Mouse (Mus musculus) stomach, embryonic 14.5 days (tissue): ENCODE measurements around the gene Gm21988. TPM values are rescaled to one million over a fixed set of nuclear protein-coding genes. Genes with fewer than 3 reads are reported as not detected.

Experiments
- ATAC-seq: fragments of 200-750 bp; cut with Nextera tagmentation; 2 replicates; pipeline ENCODE4 v1.8.0; 2017; ENCODE audit warnings: low read depth, moderate TSS enrichment; ENCODE audit not compliant: insufficient number of reproducible peaks, insufficient read depth, low FRiP score
- H3K27ac ChIP-seq: fragments of 300-500 bp; sonication (generic); 2 replicates; pipeline ENCODE4 v1.5.1; 2014; ENCODE audit warnings: mild to moderate bottlenecking, low read length, moderate library complexity, mixed read lengths
- H3K27me3 ChIP-seq: fragments of 300-500 bp; sonication (generic); 2 replicates; pipeline ENCODE4 v1.6.1; 2014; ENCODE audit warnings: low read length, control low read depth, mixed read lengths; ENCODE audit not compliant: control insufficient read depth, insufficient read depth
- H3K36me3 ChIP-seq: fragments of 300-500 bp; sonication (generic); 2 replicates; pipeline ENCODE4 v1.6.1; 2014; ENCODE audit warnings: mild to moderate bottlenecking, control low read depth, low read length, moderate library complexity, mixed read lengths; ENCODE audit not compliant: control insufficient read depth, insufficient read depth
- H3K4me1 ChIP-seq: fragments of 300-500 bp; sonication (generic); 2 replicates; pipeline ENCODE4 v1.6.1; 2014; ENCODE audit warnings: low read length, control low read depth, mixed read lengths; ENCODE audit not compliant: control insufficient read depth, insufficient read depth
- H3K4me2 ChIP-seq: fragments of 300-500 bp; sonication (generic); replicated peaks from 2 replicates; pipeline ENCODE4 v1.6.1; 2014; ENCODE audit warnings: low read depth, low read length, control low read depth
- H3K4me3 ChIP-seq: fragments of 300-500 bp; sonication (generic); 2 replicates; pipeline ENCODE4 v1.5.1; 2014; ENCODE audit warnings: low read depth, low read length, control low read depth
- H3K9ac ChIP-seq: fragments of 300-500 bp; sonication (generic); replicated peaks from 2 replicates; pipeline ENCODE4 v1.6.1; 2014; ENCODE audit warnings: low read depth, mild to moderate bottlenecking, control low read depth, low read length, moderate library complexity, mixed read lengths
- H3K9me3 ChIP-seq: fragments of 300-500 bp; sonication (generic); 2 replicates; pipeline ENCODE4 v1.6.1; 2016; ENCODE audit warnings: low read depth, low read length, control low read depth; ENCODE audit not compliant: control insufficient read depth
- WGBS: fragments of 180-500 bp; shearing (Covaris S2); extraction: QIAGEN DNeasy Blood & Tissue Kit; methylation state at CpG from one replicate; pipeline ENCODE4 v1.1.7; 2014; 5-methylcytosine and 5-hydroxymethylcytosine counted together
- microRNA counts: library from miRNA; unstranded; fragments of <30 nt; microRNA quantifications from one replicate; lab custom pipeline; 2016
- microRNA-seq: library from miRNA; unstranded; fragments of <30 nt; microRNA quantifications from one replicate; pipeline ENCODE4, GENCODE M21; 2016
- polyA plus RNA-seq: library from polyadenylated mRNA; unstranded; fragments of >200 nt; fragmentation: Nextera tagmentation; extraction: Ambion mirVana; gene quantifications from 2 replicates; pipeline ENCODE4 v1.2.1, GENCODE M21; 2014

Gm21988 gene
- polyA plus RNA-seq, 1 experiment from 2014 or later: 13.3 TPM

GRCm38 (mm10) chr11:70199107-70199506 lies 40.5 kb downstream of the Gm21988 start:
- H3K27ac ChIP-seq: no peak overlapping the region
- no peak for ATAC-seq

GRCm38 (mm10) chr11:70198332-70198731 lies 41.3 kb downstream of the Gm21988 start:
- no peak for ATAC-seq
- H3K4me2 ChIP-seq: no peak overlapping the region
- no peak overlapping the region for H3K4me3 ChIP-seq
- peaks cover 7% of the 10 kb centered on the region for H3K4me1 ChIP-seq
- H3K36me3 ChIP-seq: no peaks in the 10 kb centered on the region
- no peaks in the 10 kb centered on the region for H3K9me3 ChIP-seq
- WGBS: 76% methylated on average over 3 of the region's 3 CpGs
- no peak overlapping the region for H3K9ac ChIP-seq
- H3K27me3 ChIP-seq: no peaks in the 10 kb centered on the region
- no peak overlapping the region for H3K27ac ChIP-seq

More at GRCm38 (mm10) chr11:70199107-70199506, 40.5 kb downstream of the Gm21988 start:
- WGBS: 72% methylated on average over 8 of the region's 8 CpGs
- Histone ChIP-seq H3K9me3 (no peaks in the 10 kb centered on the region), H3K27me3 (no peaks in the 10 kb centered on the region), H3K4me3 (no peak overlapping the region), H3K4me2 (no peak overlapping the region), H3K4me1 (peaks cover under 1% of the 10 kb centered on the region), H3K36me3 (no peaks in the 10 kb centered on the region), H3K9ac (no peak overlapping the region)

GRCm38 (mm10) chr11:70193354-70194285 lies 46.0 kb downstream of the Gm21988 start:
- H3K36me3 ChIP-seq: no peaks in the 10 kb centered on the region
- no peaks in the 10 kb centered on the region for H3K27me3 ChIP-seq
- WGBS: 31% methylated on average over 11 of the region's 11 CpGs
- H3K27ac ChIP-seq: 0 out of 2 replicates have a peak overlapping the region, but pooled peaks have one; percentile 39
- no peak for ATAC-seq
- H3K9me3 ChIP-seq: no peaks in the 10 kb centered on the region
- peaks cover 9% of the 10 kb centered on the region for H3K4me1 ChIP-seq
- H3K4me3 ChIP-seq: no peak overlapping the region
- H3K9ac ChIP-seq: no peak overlapping the region
- no peak overlapping the region for H3K4me2 ChIP-seq

- H3K27ac ChIP-seq: no peak overlapping the region
- no peak for ATAC-seq
- H3K4me2 ChIP-seq: no peak overlapping the region
- H3K4me1 ChIP-seq: peaks cover 9% of the 10 kb centered on the region
- 74% methylated on average over 4 of the region's 4 CpGs for WGBS
- no peaks in the 10 kb centered on the region for H3K9me3 ChIP-seq
- no peak overlapping the region for H3K4me3 ChIP-seq
- no peak overlapping the region for H3K9ac ChIP-seq
- H3K36me3 ChIP-seq: no peaks in the 10 kb centered on the region
- H3K27me3 ChIP-seq: no peaks in the 10 kb centered on the region
These were observed 47.5 kb downstream of the Gm21988 start for GRCm38 (mm10) chr11:70192157-70192556.

GRCm38 (mm10) chr11:70191188-70191587 lies 48.4 kb downstream of the Gm21988 start:
- Histone ChIP-seq H3K4me1 (peaks cover 9% of the 10 kb centered on the region), H3K27me3 (no peaks in the 10 kb centered on the region), H3K9ac (no peak overlapping the region), H3K9me3 (no peaks in the 10 kb centered on the region), H3K4me3 (no peak overlapping the region), H3K27ac (no peak overlapping the region), H3K4me2 (no peak overlapping the region), H3K36me3 (no peaks in the 10 kb centered on the region)
- WGBS: 86% methylated on average over 6 of the region's 6 CpGs
- no peak for ATAC-seq

GRCm38 (mm10) chr11:70189319-70190134 lies 50.1 kb downstream of the Gm21988 start:
- H3K4me1 ChIP-seq: peaks cover 9% of the 10 kb centered on the region
- no peak overlapping the region for H3K27ac ChIP-seq
- H3K9me3 ChIP-seq: no peaks in the 10 kb centered on the region
- no peak overlapping the region for H3K9ac ChIP-seq
- H3K4me2 ChIP-seq: no peak overlapping the region
- no peaks in the 10 kb centered on the region for H3K36me3 ChIP-seq
- H3K4me3 ChIP-seq: no peak overlapping the region
- WGBS: 81% methylated on average over 28 of the region's 28 CpGs
- no peak for ATAC-seq
- H3K27me3 ChIP-seq: no peaks in the 10 kb centered on the region

MicroRNA genes within 50 kb of the gene (microRNA counts, 519-probe panel; counts per million panel counts)
- microRNA mmu-miR-195 (lab: Ali Mortazavi, UCI): not detected
- 2,038 counts per million, percentile 24 among the panel's probes with 10 or more counts for microRNA mmu-miR-497 (lab: Ali Mortazavi, UCI)

Small RNA genes within 50 kb of the gene (microRNA-seq; reads per million reads assigned to microRNA genes)
- 956 reads per million, percentile 71 among the genes with 10 or more reads in this experiment for gene Mir195a
- gene Mir497: not detected
- not detected for gene Mir497b

Other genes with a start within 250 kb of the Gm21988 start
- 496 and 523 TPM in 2 replicates for gene Gabarap, start 248.7 kb downstream of the Gm21988 start, polyA plus RNA-seq
- 40.2 and 47.9 TPM in 2 replicates for gene Phf23, start 244.1 kb downstream of the Gm21988 start, polyA plus RNA-seq
- 29.0 and 29.9 TPM in 2 replicates for gene Dvl2, start 239.2 kb downstream of the Gm21988 start, polyA plus RNA-seq
- 61.3 and 62.7 TPM in 2 replicates for gene Acadvl, start 224.4 kb downstream of the Gm21988 start, polyA plus RNA-seq
- 12.4 and 13.8 TPM in 2 replicates for gene Dlg4, start 222.9 kb downstream of the Gm21988 start, polyA plus RNA-seq
- gene Asgr1, start 185.7 kb downstream of the Gm21988 start, polyA plus RNA-seq: not detected in 2 replicates
- gene Asgr2, start 147.2 kb downstream of the Gm21988 start, polyA plus RNA-seq: 0.54 TPM in 1 of 2 replicates, not detected in the other
- gene Mgl2, start 109.5 kb downstream of the Gm21988 start, polyA plus RNA-seq: 0.25 and 0.29 TPM in 2 replicates
- gene Clec10a, start 83.6 kb downstream of the Gm21988 start, polyA plus RNA-seq: 0.98 and 1.0 TPM in 2 replicates
- gene Slc16a11, start 27.1 kb downstream of the Gm21988 start, polyA plus RNA-seq: 0.69 and 1.5 TPM in 2 replicates
- gene Slc16a13, start 18.8 kb downstream of the Gm21988 start, polyA plus RNA-seq: 5.6 and 8.8 TPM in 2 replicates
- 11.3 and 12.0 TPM in 2 replicates for gene Bcl6b, start 10.0 kb downstream of the Gm21988 start, polyA plus RNA-seq
- gene 0610010K14Rik, start 1.9 kb downstream of the Gm21988 start, polyA plus RNA-seq: 164 and 167 TPM in 2 replicates
- gene Rnasek, start within 50 bp of the Gm21988 start, polyA plus RNA-seq: 157 and 164 TPM in 2 replicates
- gene Alox12, start 15.5 kb upstream of the Gm21988 start, polyA plus RNA-seq: 13.0 and 14.6 TPM in 2 replicates
- gene Alox12e, start 82.8 kb upstream of the Gm21988 start, polyA plus RNA-seq: not detected in 2 replicates
- 2.4 and 4.1 TPM in 2 replicates for gene Alox15, start 112.2 kb upstream of the Gm21988 start, polyA plus RNA-seq
- gene Pelp1, start 170.2 kb upstream of the Gm21988 start, polyA plus RNA-seq: 31.6 and 34.4 TPM in 2 replicates
- gene Arrb2, start 192.8 kb upstream of the Gm21988 start, polyA plus RNA-seq: 15.9 and 17.2 TPM in 2 replicates
- gene Med11, start 212.1 kb upstream of the Gm21988 start, polyA plus RNA-seq: 48.6 and 49.8 TPM in 2 replicates
- 0.39 and 0.50 TPM in 2 replicates for gene Zmynd15, start 219.6 kb upstream of the Gm21988 start, polyA plus RNA-seq
- 7.8 and 8.6 TPM in 2 replicates for gene Cxcl16, start 220.2 kb upstream of the Gm21988 start, polyA plus RNA-seq